Mouse (Mus musculus) 416B (cell line): ENCODE measurements around the gene Pnpla7.
"Not testable (repeated sequence)": the region's sequence is repeated elsewhere in the genome, so short reads cannot be mapped to it uniquely, and the experiment has no call there.

Experiments
- DNase-seq: peaks from one replicate; pipeline ENCODE4 v3.0.0; 2011; ENCODE audit warnings: low read depth

Gene Pnpla7

GRCm38 (mm10) chr2:24975704-24976297 is at the start of gene Pnpla7:
Gene Pnpla7 (plus strand): TSS chr2:24976033.
- DNase-seq, result peak; percentile 96

GRCm38 (mm10) chr2:24926345-24926964 is 49.4 kb upstream of the Pnpla7 start:
- no peak for DNase-seq

- DNase-seq, result peak; percentile 26
Observed at GRCm38 (mm10) chr2:24926965-24927358, 48.9 kb upstream of the Pnpla7 start.

GRCm38 (mm10) chr2:24927810-24928479 is 47.9 kb upstream of the Pnpla7 start:
- DNase-seq, result peak; percentile 30

GRCm38 (mm10) chr2:24929119-24929518 is 46.7 kb upstream of the Pnpla7 start:
- no peak for DNase-seq

- DNase-seq, result no peak
Observed at GRCm38 (mm10) chr2:24929593-24929992, 46.2 kb upstream of the Pnpla7 start.

GRCm38 (mm10) chr2:24934441-24934963 is 41.3 kb upstream of the Pnpla7 start:
- DNase-seq, result peak; percentile 88

GRCm38 (mm10) chr2:24935057-24935796 is 40.6 kb upstream of the Pnpla7 start, which contains the start of gene Arrdc1:
Gene Arrdc1 (minus strand): TSS chr2:24935252.
- DNase-seq, result peak; percentile 99

- DNase-seq, result no peak
Observed at GRCm38 (mm10) chr2:24942092-24942491, 33.7 kb upstream of the Pnpla7 start.

GRCm38 (mm10) chr2:24944304-24944703 is 31.5 kb upstream of the Pnpla7 start:
- peak; percentile 89 for DNase-seq

- DNase-seq, result peak; percentile 94
Observed at GRCm38 (mm10) chr2:24949421-24950188, 26.2 kb upstream of the Pnpla7 start, which contains the start of gene Zmynd19. Gene Zmynd19 (plus strand): TSS chr2:24949792.

GRCm38 (mm10) chr2:24950189-24950535 is 25.7 kb upstream of the Pnpla7 start:
- DNase-seq, result no peak

GRCm38 (mm10) chr2:24952537-24953055 is 23.2 kb upstream of the Pnpla7 start:
- DNase-seq, result no peak

- DNase-seq, result peak; percentile 65
Observed at GRCm38 (mm10) chr2:24960910-24961309, 14.9 kb upstream of the Pnpla7 start.

- DNase-seq, result peak; percentile 89
Observed at GRCm38 (mm10) chr2:24962304-24963000, 13.4 kb upstream of the Pnpla7 start, which contains the start of gene Dph7. Gene Dph7 (plus strand): TSS chr2:24962400.

GRCm38 (mm10) chr2:24970386-24970785 is 5.4 kb upstream of the Pnpla7 start:
- DNase-seq, result peak; percentile 48

- DNase-seq, result not testable (repeated sequence)
Observed at GRCm38 (mm10) chr2:24974452-24974851, 1.4 kb upstream of the Pnpla7 start.

GRCm38 (mm10) chr2:24974906-24975703 is 728 bp upstream of the Pnpla7 start, which contains the start of gene Mrpl41:
Gene Mrpl41 (minus strand): TSS chr2:24975098.
- DNase-seq, result peak; percentile 97

- DNase-seq, result peak; percentile 74
Observed at GRCm38 (mm10) chr2:24976960-24977359, 1.1 kb downstream of the Pnpla7 start.

GRCm38 (mm10) chr2:24987762-24988161 is 11.9 kb downstream of the Pnpla7 start:
- DNase-seq, result no peak
